Mouse (Mus musculus) B cell, adult 2 months (primary cell): ENCODE data around the gene Dennd5b.

Experiments used
- DNase-seq, 2 experiments: peaks; one replicate each; pipeline ENCODE4 v3.0.0; 2022

Dennd5b gene

DNA sequence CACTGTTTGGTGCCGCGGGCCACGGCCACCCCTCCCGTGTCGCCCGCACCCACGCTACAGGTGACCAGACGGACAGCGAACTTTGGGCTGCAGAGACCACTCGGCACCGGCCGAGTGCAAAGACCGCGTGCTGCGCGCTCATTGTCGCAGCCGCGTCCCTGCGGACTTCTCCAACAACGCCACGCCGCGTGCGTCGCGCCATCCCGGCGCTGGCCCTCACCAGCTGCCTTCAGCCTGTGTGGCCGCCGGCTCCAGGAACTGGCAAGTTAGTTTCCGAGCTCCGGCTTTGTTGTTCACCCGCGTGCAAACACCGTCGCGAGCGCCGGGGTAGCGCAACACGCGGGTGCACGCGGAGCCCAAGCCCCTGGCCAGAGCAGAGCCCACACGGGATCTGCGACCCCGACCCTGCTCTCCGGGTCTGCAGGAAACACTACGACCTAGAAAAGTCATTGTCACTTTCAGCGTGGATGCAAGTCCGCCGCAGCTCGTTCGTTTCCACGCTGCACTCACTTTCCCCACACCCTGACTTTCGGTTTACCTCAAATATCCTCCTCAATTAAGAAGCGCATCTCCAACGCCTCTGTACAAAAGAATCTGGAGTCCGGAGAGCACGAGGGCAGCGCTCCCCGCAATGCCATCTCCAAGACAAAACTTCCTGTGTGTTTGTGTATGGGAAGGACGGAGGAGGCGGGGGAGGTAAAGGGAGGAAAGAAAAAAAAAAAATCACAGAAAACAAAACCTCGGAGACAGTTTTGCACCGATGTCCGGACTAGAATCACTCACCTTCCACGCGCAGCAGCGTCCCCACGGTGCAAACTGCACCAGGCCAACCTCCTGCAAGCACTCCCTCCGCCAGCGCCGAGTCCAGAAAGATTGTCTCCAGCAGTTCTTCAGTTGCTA, 155.7 kb downstream of the Dennd5b start:
- DNase-seq = peak; percentile 42 to 54

GRCm38 (mm10) chr6:148944767-148945508, 156.5 kb downstream of the Dennd5b start:
- peak; percentile 74 to 77 for DNase-seq

GRCm38 (mm10) chr6:148944344-148944766, 157.1 kb downstream of the Dennd5b start:
- DNase-seq = no peak

GRCm38 (mm10) chr6:148943695-148944094, 157.8 kb downstream of the Dennd5b start:
- no peak for DNase-seq

DNA sequence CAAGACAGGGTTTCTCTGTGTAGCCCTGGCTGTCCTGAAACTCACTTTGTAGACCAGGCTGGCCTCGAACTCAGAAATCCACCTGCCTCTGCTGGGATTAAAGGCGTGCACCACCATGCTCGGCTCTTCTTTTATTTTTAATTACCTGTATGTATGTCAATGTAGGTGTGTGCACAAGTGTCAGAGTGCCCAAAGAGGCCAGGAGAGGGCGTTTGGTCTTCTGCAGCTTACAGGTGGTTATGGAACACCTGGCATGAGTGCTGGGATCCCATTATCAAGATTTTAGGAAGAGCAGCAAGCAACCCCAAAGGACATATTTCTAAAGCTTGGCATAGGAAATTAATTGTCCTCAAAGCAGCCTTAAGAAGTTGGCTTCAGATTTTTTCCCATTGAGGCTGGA, 159.1 kb downstream of the Dennd5b start:
- DNase-seq = no peak

- no peak for DNase-seq
Observed at GRCm38 (mm10) chr6:148941880-148942279, 159.6 kb downstream of the Dennd5b start.

GRCm38 (mm10) chr6:148940383-148940782, 161.1 kb downstream of the Dennd5b start:
- peak; percentile 51 to 59 for DNase-seq
